Mouse (Mus musculus) erythroblast, embryonic 14.5 days (primary cell): Measurements from ENCODE around the gene Tgfbi.

Experiments used
- GATA1 ChIP-seq: IDR thresholded peaks from 2 replicates; pipeline ENCODE4 v1.6.1; 2012; ENCODE audit warnings: low read length, inconsistent platforms, mixed read lengths
- TAL1 ChIP-seq: IDR thresholded peaks from 3 replicates; pipeline ENCODE4 v1.6.1; 2012; ENCODE audit warnings: low read length, inconsistent platforms, mixed read lengths

- TF ChIP-seq TAL1, result no peak
- no peak for TF ChIP-seq GATA1
Measured at GRCm38 (mm10) chr13:56658931-56659330, 49.6 kb downstream of the Tgfbi start.
